ENCODE assay signal across 8 mouse cellular contexts in the genomic region with DNA sequence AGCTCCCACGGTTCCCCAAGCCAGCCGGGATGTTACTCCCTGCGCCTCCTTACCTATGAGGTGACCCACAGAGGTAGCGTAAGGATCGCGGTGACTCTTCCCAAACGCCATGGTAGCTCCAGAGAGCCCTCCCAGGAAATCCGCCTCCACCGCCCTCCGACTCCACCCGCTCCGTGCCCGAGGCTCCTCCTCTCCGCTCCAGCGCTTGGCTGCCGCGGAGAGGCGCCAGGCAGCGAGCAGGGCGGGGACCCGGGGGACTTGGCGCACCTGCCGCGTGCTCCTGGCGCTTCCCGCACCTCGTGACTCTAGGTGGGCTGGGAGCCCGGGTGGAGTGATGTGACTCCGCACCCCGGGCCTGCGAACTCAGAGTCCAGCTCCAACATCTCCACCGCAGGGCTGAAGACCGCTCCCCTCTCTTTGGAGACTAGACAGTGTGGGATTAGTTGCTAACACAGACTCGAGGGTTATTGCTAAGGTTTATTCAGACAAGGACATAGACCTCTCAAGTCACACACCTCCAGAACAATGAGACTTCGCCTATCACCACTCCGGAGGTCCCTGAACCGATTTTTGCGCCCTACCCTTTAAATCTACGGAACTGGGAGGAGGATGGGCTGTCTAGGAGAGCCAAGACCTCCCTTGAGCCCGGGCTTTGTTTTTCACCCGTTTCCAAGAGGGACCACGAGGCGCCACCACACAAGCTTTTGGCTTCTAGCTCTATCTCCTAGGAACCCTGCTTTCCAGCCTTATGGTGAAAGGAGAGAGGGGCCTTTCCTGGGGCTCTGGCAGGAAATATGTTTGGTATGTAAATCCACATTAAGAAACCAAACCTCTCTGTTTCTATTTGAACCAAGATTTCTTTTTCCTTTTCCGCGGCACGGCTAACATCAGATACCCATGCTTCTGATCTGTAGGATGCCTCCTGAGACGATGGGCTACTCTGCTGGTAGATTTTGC. TPM values are rescaled to one million over a fixed set of nuclear protein-coding genes. Genes with fewer than 3 reads are reported as not detected.
DNase-seq lines count a peak whose midpoint lies in the region; ATAC-seq and TF ChIP-seq lines count a peak whose summit lies in the region.

A gene (minus strand): TSS at position 907 of the 957 bp plus-strand sequence.

- WGBS in olfactory bulb, adult 2 months: 4% methylated on average over 47 of the region's 47 CpGs

- TF ChIP-seq CTCF in olfactory bulb, adult 2 months (IDR thresholded peaks at IDR 0.05; ENCODE audit: insufficient read depth, low read depth, low read length): no peak

- H3K4me3 ChIP-seq in olfactory bulb, adult 2 months (ENCODE audit: insufficient read depth, low read depth, low read length): peak within 1 kb of the TSS; percentile 61

- H3K27ac ChIP-seq in olfactory bulb, adult 2 months (ENCODE audit: insufficient read depth, low read depth, low read length): no peak within 1 kb of the TSS

- TF ChIP-seq POLR2A in olfactory bulb, adult 2 months (IDR thresholded peaks at IDR 0.05; ENCODE audit: insufficient read depth, low read depth, low read length): no peak

- H3K4me1 ChIP-seq in olfactory bulb, adult 2 months (ENCODE audit: control insufficient read depth, insufficient read depth, low read length): peaks cover 7% of the 10 kb centered on the region; the same call in 1 of the 2 replicates

- ATAC-seq in frontal cortex, adult (ENCODE audit: low TSS enrichment): peak; percentile 97

- peak; percentile 82 for DNase-seq in Muller cell, postnatal 12 days (ENCODE audit: inconsistent ontology term)
- DNase-seq in cerebellum, adult 9-11 months: peak; percentile 80
- DNase-seq in heart, postnatal 4 days: peak; percentile 77
- peak; percentile 66 to 70 for DNase-seq in layer of hippocampus, adult 8-10 months (ENCODE audit: low spot score in 2 of 2)
- peak; percentile 87 to 91 for DNase-seq in lung, adult 18-20 months
- peak; percentile 26 for DNase-seq in thymus, postnatal 4 days

RNA-seq across cellular contexts. Expression of the gene that starts here (rescaled TPM):
- total RNA-seq in heart, postnatal 4 days (2021): 10 to 100 TPM; 15.8 to 18.6 TPM
- total RNA-seq in layer of hippocampus, adult 8-10 months (2022): 10 to 100 TPM; 21.5 to 26.9 (median 22.9) TPM
- not detected in 2 replicates for polyA plus RNA-seq in olfactory bulb, adult 2 months (2012; ENCODE audit: insufficient read depth, insufficient read length, low replicate concordance, missing spikeins)

Comparison
In these comparisons a context has a peak if more than half of its experiments do, and no peak if none do; other contexts are left out.
1. DNase-seq: peak in every context shown above with its lines; median percentile 89 in lung, adult 18-20 months; 82 in Muller cell, postnatal 12 days; 80 in cerebellum, adult 9-11 months; 77 in heart, postnatal 4 days; 68 in layer of hippocampus, adult 8-10 months; 26 in thymus, postnatal 4 days.